Mouse (Mus musculus) spleen, adult 2 months (tissue): ENCODE measurements at regions not wholly inside any gene's neighbourhood (a gene's known extent, or its start where the extent isn't known, plus 50 kb on each side); places are given as distances from the start of the nearest gene placed in this dataset.
A peak's percentile ranks its signal among the peaks of the same experiment; 100 is the strongest.

Source experiments
- DNase-seq, 2 experiments: peaks; one replicate each; pipeline versions ENCODE4 v3.0.0 to v3.0.0-alpha.2; 2012 to 2021; ENCODE audit warnings: low spot score in 2 of 2, low read depth in 1 of 2
- H3K27ac ChIP-seq: fragments of 200-500 bp; 2 replicates; pipeline ENCODE4 v1.5.1; 2012; ENCODE audit warnings: low read length, inconsistent platforms; ENCODE audit not compliant: insufficient read depth
- H3K27me3 ChIP-seq: fragments of 200-500 bp; 2 replicates; pipeline ENCODE4 v1.6.1; 2012; ENCODE audit warnings: mild to moderate bottlenecking, moderate library complexity, low read length, inconsistent platforms; ENCODE audit not compliant: control insufficient read depth, insufficient read depth
- H3K36me3 ChIP-seq: fragments of 200-500 bp; 2 replicates; pipeline ENCODE4 v1.6.1; 2012; ENCODE audit warnings: mild to moderate bottlenecking, low read length, inconsistent platforms; ENCODE audit not compliant: control insufficient read depth, insufficient read depth
- H3K4me1 ChIP-seq: fragments of 200-500 bp; 2 replicates; pipeline ENCODE4 v1.6.1; 2011; ENCODE audit warnings: inconsistent platforms; ENCODE audit not compliant: control insufficient read depth, insufficient read depth, insufficient read length
- H3K4me3 ChIP-seq: fragments of 200-500 bp; 2 replicates; pipeline ENCODE4 v1.5.1; 2011; ENCODE audit warnings: mild to moderate bottlenecking, inconsistent platforms; ENCODE audit not compliant: insufficient read depth, insufficient read length; ENCODE audit errors: extremely low read depth
- CTCF ChIP-seq: fragments of 200-500 bp; IDR thresholded peaks from 2 replicates; pipeline ENCODE4 v1.5.1; 2011; ENCODE audit warnings: mild to moderate bottlenecking, inconsistent platforms; ENCODE audit not compliant: insufficient read depth, insufficient read length, insufficient replicate concordance; ENCODE audit errors: extremely low read depth
- POLR2A ChIP-seq: fragments of 200-500 bp; IDR thresholded peaks from 2 replicates; pipeline ENCODE4 v1.6.1; 2011; ENCODE audit warnings: low read depth, low read length, inconsistent platforms
- WGBS: fragments of 180-500 bp; shearing (Covaris S2); methylation state at CpG from one replicate; pipeline ENCODE4 v1.1.7; 2018; 5-methylcytosine and 5-hydroxymethylcytosine counted together

GRCm38 (mm10) chr8:126854121-126855055, 91.3 kb downstream of the Tomm20 start:
- WGBS = 73% methylated on average over 22 of the region's 22 CpGs
- H3K36me3 ChIP-seq = no peaks in the 10 kb centered on the region
- peak overlapping the region; percentile 48 for H3K27ac ChIP-seq
- no peaks in the 10 kb centered on the region for H3K27me3 ChIP-seq
- H3K4me3 ChIP-seq = no peak overlapping the region
- TF ChIP-seq CTCF (no peak), POLR2A (no peak)
- no peak for DNase-seq
- H3K4me1 ChIP-seq = peaks cover 51% of the 10 kb centered on the region; the same call in 1 of the 2 replicates

- Histone ChIP-seq H3K4me1 (peaks cover 65% of the 10 kb centered on the region), H3K27me3 (no peaks in the 10 kb centered on the region), H3K27ac (peak overlapping the region; percentile 84), H3K36me3 (no peaks in the 10 kb centered on the region), H3K4me3 (no peak overlapping the region)
- 58% methylated on average over 10 of the region's 10 CpGs for WGBS
- TF ChIP-seq CTCF (no peak), POLR2A (no peak)
- no peak for DNase-seq
These were observed 92.8 kb downstream of the Tomm20 start for GRCm38 (mm10) chr8:126852663-126853390.

- no peaks in the 10 kb centered on the region for H3K27me3 ChIP-seq
- H3K36me3 ChIP-seq = no peaks in the 10 kb centered on the region
- TF ChIP-seq CTCF = no peak
- no peak overlapping the region for H3K4me3 ChIP-seq
- no peak for DNase-seq
- H3K27ac ChIP-seq = peak overlapping the region; percentile 84
- H3K4me1 ChIP-seq = peaks cover 65% of the 10 kb centered on the region
- WGBS = 34% methylated on average over 5 of the region's 5 CpGs
These were observed 93.5 kb downstream of the Tomm20 start for GRCm38 (mm10) chr8:126852184-126852583.

GRCm38 (mm10) chr8:126851780-126852179, 93.9 kb downstream of the Tomm20 start:
- 78% methylated on average over 3 of the region's 3 CpGs for WGBS
- no peaks in the 10 kb centered on the region for H3K36me3 ChIP-seq
- H3K27me3 ChIP-seq = no peaks in the 10 kb centered on the region
- peak overlapping the region; percentile 84 for H3K27ac ChIP-seq
- TF ChIP-seq CTCF (no peak), POLR2A (no peak)
- H3K4me1 ChIP-seq = peaks cover 69% of the 10 kb centered on the region
- no peak for DNase-seq
- no peak overlapping the region for H3K4me3 ChIP-seq

- TF ChIP-seq POLR2A (no peak), CTCF (no peak)
- Histone ChIP-seq H3K27me3 (no peaks in the 10 kb centered on the region), H3K4me3 (no peak overlapping the region), H3K27ac (peak overlapping the region; percentile 84), H3K36me3 (no peaks in the 10 kb centered on the region), H3K4me1 (peaks cover 71% of the 10 kb centered on the region)
- DNase-seq = no peak
- WGBS = 23% methylated on average over 1 of the region's 1 CpGs
These were observed 95.5 kb downstream of the Tomm20 start for GRCm38 (mm10) chr8:126850189-126850535.

GRCm38 (mm10) chr8:126849411-126850188, 96.0 kb downstream of the Tomm20 start:
- no peaks in the 10 kb centered on the region for H3K36me3 ChIP-seq
- no peak overlapping the region for H3K4me3 ChIP-seq
- H3K27me3 ChIP-seq = no peaks in the 10 kb centered on the region
- TF ChIP-seq CTCF (peak; percentile 6; the same call in 1 of the 2 replicates), POLR2A (no peak)
- DNase-seq = peak in 1 of 2 experiments; percentile 67
- WGBS = 12% methylated on average over 9 of the region's 9 CpGs
- peaks cover 72% of the 10 kb centered on the region for H3K4me1 ChIP-seq
- H3K27ac ChIP-seq = peak overlapping the region; percentile 84
